Mouse (Mus musculus) CD8-positive naive resting alpha-beta T cell, adult 57 days (primary cell): ENCODE measurements around the gene Btbd35f17. TPM values are rescaled to one million over a fixed set of nuclear protein-coding genes. Genes with fewer than 3 reads are reported as not detected.

Experiments used
- total RNA-seq: library from RNA; stranded (reverse); gene quantifications from one replicate; pipeline ENCODE4 v1.2.4, GENCODE M21; 2023

The Btbd35f17 gene
- not detected for total RNA-seq

DNA sequence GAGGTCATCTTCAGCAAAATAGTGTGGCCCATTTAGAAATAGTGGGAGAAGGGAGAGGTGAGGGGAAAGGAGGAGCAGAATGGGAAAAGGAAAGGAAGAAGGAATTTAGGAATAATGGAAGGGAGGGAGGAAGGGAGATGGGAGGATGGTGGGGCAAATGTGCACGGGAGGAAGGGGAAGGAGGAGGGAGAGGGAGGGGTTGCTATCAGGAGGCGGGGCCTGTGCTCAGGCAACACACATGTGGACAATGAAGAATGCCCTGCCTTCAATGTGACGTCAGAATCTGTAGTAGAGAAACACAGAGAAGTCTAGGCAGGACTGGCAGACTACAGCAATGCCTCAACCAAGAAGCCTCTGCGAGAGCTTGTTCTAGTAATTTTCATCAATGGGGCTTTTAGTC, at the start of gene Btbd35f17:
TSS of gene Btbd35f17 (plus strand) at position 301 of the 400 bp plus-strand sequence.

Other genes with a start within 250 kb of the Btbd35f17 start
- not detected for gene Btbd35f28, start 174.1 kb upstream of the Btbd35f17 start, total RNA-seq
- gene Btbd35f20, start 79.4 kb upstream of the Btbd35f17 start, total RNA-seq = not detected